Mouse (Mus musculus) midbrain, embryonic 12.5 days (tissue): Measurements from ENCODE around the gene Acsl5. TPM values are rescaled to one million over a fixed set of nuclear protein-coding genes. Genes with fewer than 3 reads are reported as not detected.

Source experiments
- ATAC-seq: fragments of 200-750 bp; cut with Nextera tagmentation; 2 replicates; pipeline ENCODE4 v1.8.0; 2017; ENCODE audit warnings: low read depth, moderate TSS enrichment, moderate library complexity; ENCODE audit not compliant: low FRiP score
- H3K27ac ChIP-seq: fragments of 300-500 bp; sonication (generic); replicated peaks from 2 replicates; pipeline ENCODE4 v1.5.1; 2016; ENCODE audit warnings: mild to moderate bottlenecking
- H3K27me3 ChIP-seq: fragments of 300-500 bp; sonication (generic); 2 replicates; pipeline ENCODE4 v1.6.1; 2016; ENCODE audit warnings: mild to moderate bottlenecking
- H3K36me3 ChIP-seq: fragments of 300-500 bp; sonication (generic); 2 replicates; pipeline ENCODE4 v1.6.1; 2016
- H3K4me1 ChIP-seq: fragments of 300-500 bp; sonication (generic); 2 replicates; pipeline ENCODE4 v1.6.1; 2016
- H3K4me2 ChIP-seq: fragments of 300-500 bp; sonication (generic); replicated peaks from 2 replicates; pipeline ENCODE4 v1.6.1; 2016; ENCODE audit warnings: mild to moderate bottlenecking, moderate library complexity
- H3K4me3 ChIP-seq: fragments of 300-500 bp; sonication (generic); 2 replicates; pipeline ENCODE4 v1.5.1; 2016; ENCODE audit warnings: mild to moderate bottlenecking
- H3K9ac ChIP-seq: fragments of 300-500 bp; sonication (generic); replicated peaks from 2 replicates; pipeline ENCODE4 v1.6.1; 2016; ENCODE audit warnings: mild to moderate bottlenecking, moderate library complexity
- H3K9me3 ChIP-seq: fragments of 300-500 bp; sonication (generic); 2 replicates; pipeline ENCODE4 v1.6.1; 2016; ENCODE audit warnings: mild to moderate bottlenecking
- WGBS: fragments of 180-500 bp; shearing (Covaris S2); methylation state at CpG from one replicate; pipeline ENCODE4 v1.1.7; 2016; 5-methylcytosine and 5-hydroxymethylcytosine counted together
- polyA plus RNA-seq: library from polyadenylated mRNA; unstranded; fragments of >200 nt; fragmentation: Nextera tagmentation; extraction: Ambion mirVana; gene quantifications from 2 replicates; pipeline ENCODE4 v1.2.1, GENCODE M21; 2016

The Acsl5 gene
- 11.2 and 13.9 TPM in 2 replicates for polyA plus RNA-seq

GRCm38 (mm10) chr19:55251383-55252124 is at the start of gene Acsl5:
Gene Acsl5, plus strand, starts transcription at chr19:55251938.
- Histone ChIP-seq H3K36me3 (no peaks in the 10 kb centered on the region), H3K9me3 (no peaks in the 10 kb centered on the region), H3K27me3 (no peaks in the 10 kb centered on the region), H3K4me3 (no peak within 1 kb of the TSS), H3K27ac (no peak within 1 kb of the TSS), H3K4me2 (no peak within 1 kb of the TSS), H3K9ac (no peak within 1 kb of the TSS), H3K4me1 (peaks cover 20% of the 10 kb centered on the region)
- WGBS: 93% methylated on average over 9 of the region's 9 CpGs
- no peak for ATAC-seq

DNA sequence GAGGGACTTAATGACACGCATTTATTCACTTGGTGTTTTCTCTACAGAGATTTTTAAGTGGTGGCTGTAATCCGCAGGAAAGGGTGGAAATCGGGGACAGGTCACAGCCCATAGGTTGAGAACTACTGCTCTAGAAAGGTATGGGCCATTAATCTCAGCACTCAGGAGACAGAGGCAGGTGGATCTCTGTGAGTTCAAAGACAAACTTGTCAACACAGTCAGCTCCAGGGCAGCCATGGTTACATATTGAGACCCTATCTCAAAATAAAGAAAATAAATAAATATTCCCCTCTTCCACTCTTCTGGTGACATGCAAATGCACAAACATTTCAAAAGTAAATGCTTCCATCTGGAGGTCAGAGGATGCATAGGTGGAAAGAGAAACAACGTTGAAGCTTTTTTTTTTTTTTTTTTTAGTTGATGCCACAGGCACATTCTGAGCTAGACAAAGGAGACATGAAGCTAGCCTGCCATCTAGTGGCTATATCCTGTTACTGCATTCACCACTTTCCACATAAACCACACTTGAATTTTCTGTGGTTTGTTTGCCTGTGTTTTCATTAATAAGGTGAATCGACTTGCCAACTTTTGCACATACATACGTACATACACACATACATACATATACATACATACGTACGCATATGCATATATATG is 45.1 kb upstream of the Acsl5 start:
- Histone ChIP-seq H3K27me3 (0 out of 2 replicates have a peak, but pooled peaks cover 5% of the 10 kb centered on the region), H3K4me3 (no peak overlapping the region), H3K9ac (no peak overlapping the region), H3K4me1 (no peaks in the 10 kb centered on the region), H3K27ac (no peak overlapping the region), H3K36me3 (no peaks in the 10 kb centered on the region), H3K9me3 (no peaks in the 10 kb centered on the region), H3K4me2 (no peak overlapping the region)
- ATAC-seq: peak; percentile 38; the same call in 1 of the 2 replicates
- WGBS: 43% methylated on average over 8 of the region's 8 CpGs

DNA sequence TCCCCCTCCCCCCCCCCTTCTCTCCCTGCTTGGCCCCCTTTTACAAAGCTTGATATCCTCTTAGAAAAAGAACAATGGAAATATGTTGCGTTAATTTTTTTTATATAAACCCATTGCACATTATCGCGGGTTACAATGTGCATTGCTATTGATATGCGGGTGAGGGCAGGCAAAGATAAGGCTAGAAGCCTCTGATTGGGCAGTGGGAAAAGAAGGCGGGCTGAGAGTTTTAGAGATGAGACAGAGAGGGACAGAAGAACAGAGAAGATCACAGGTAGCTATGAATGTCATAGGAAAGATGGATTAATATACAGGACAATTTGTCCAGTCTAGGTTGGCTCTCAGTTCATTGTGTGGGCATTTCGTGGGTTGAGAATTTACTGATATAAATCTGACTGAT is 44.5 kb upstream of the Acsl5 start:
- 61% methylated on average over 6 of the region's 6 CpGs for WGBS
- Histone ChIP-seq H3K4me1 (no peaks in the 10 kb centered on the region), H3K27ac (no peak overlapping the region), H3K4me2 (no peak overlapping the region), H3K27me3 (0 out of 2 replicates have a peak, but pooled peaks cover 5% of the 10 kb centered on the region), H3K9me3 (no peaks in the 10 kb centered on the region), H3K9ac (no peak overlapping the region), H3K36me3 (no peaks in the 10 kb centered on the region), H3K4me3 (no peak overlapping the region)
- no peak for ATAC-seq

DNA sequence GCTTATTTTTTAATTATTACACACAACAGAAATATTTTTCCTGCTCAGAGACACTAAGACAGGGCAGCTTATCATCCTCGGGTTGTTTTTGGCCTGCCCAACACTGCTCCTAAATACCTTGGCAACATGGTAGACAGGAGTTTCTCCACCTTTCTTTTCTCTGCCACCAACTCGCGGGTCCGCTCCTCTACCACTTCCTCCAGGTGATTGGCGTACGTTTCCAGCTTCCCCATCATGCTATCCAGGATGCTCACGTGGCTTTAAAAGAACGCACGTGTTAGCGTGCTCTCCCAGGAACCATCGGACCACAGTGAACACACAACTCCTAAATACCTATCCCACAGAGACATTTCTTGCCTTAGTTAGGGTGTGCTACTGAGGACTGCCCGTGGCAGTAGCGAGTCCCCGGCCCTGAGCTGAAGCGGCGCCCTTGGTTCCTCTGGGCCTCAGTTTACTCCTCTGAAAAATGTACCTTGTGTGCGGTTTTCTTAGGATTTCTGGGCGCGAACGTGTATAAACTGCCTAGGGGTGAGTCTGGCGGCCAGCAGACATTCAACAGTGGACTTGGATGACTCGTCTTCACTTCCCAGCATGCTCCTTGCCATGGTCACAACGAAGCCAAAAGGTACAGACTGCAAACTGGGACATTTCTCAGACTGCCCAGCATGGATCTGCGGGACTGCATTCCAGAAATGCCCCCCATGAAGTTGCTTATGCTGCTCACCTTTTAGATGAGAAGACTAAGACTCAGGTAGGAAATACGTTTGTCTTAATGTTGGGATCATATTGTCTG is 43.8 kb upstream of the Acsl5 start:
- Histone ChIP-seq H3K4me3 (no peak overlapping the region), H3K27ac (no peak overlapping the region), H3K9me3 (no peaks in the 10 kb centered on the region), H3K4me2 (no peak overlapping the region), H3K4me1 (no peaks in the 10 kb centered on the region), H3K9ac (no peak overlapping the region), H3K36me3 (no peaks in the 10 kb centered on the region), H3K27me3 (0 out of 2 replicates have a peak, but pooled peaks cover 5% of the 10 kb centered on the region)
- 69% methylated on average over 25 of the region's 25 CpGs for WGBS
- ATAC-seq: no peak

- no peaks in the 10 kb centered on the region for H3K9me3 ChIP-seq
- H3K4me3 ChIP-seq: no peak overlapping the region
- no peak for ATAC-seq
- H3K4me2 ChIP-seq: no peak overlapping the region
- H3K27ac ChIP-seq: no peak overlapping the region
- H3K36me3 ChIP-seq: no peaks in the 10 kb centered on the region
- no peaks in the 10 kb centered on the region for H3K4me1 ChIP-seq
- no peak overlapping the region for H3K9ac ChIP-seq
- 0 out of 2 replicates have a peak, but pooled peaks cover 5% of the 10 kb centered on the region for H3K27me3 ChIP-seq
- 77% methylated on average over 4 of the region's 4 CpGs for WGBS
These were observed 43.1 kb upstream of the Acsl5 start for GRCm38 (mm10) chr19:55208654-55209053.

GRCm38 (mm10) chr19:55209084-55209483 is 42.7 kb upstream of the Acsl5 start:
- no peak overlapping the region for H3K4me3 ChIP-seq
- no peak overlapping the region for H3K4me2 ChIP-seq
- H3K27me3 ChIP-seq: 0 out of 2 replicates have a peak, but pooled peaks cover 5% of the 10 kb centered on the region
- H3K9me3 ChIP-seq: no peaks in the 10 kb centered on the region
- H3K36me3 ChIP-seq: no peaks in the 10 kb centered on the region
- no peak overlapping the region for H3K9ac ChIP-seq
- no peak overlapping the region for H3K27ac ChIP-seq
- 87% methylated on average over 3 of the region's 3 CpGs for WGBS
- ATAC-seq: no peak
- H3K4me1 ChIP-seq: no peaks in the 10 kb centered on the region

- H3K9ac ChIP-seq: no peak overlapping the region
- 94% methylated on average over 1 of the region's 1 CpGs for WGBS
- ATAC-seq: no peak
These were observed 40.0 kb upstream of the Acsl5 start for GRCm38 (mm10) chr19:55211698-55212097.

DNA sequence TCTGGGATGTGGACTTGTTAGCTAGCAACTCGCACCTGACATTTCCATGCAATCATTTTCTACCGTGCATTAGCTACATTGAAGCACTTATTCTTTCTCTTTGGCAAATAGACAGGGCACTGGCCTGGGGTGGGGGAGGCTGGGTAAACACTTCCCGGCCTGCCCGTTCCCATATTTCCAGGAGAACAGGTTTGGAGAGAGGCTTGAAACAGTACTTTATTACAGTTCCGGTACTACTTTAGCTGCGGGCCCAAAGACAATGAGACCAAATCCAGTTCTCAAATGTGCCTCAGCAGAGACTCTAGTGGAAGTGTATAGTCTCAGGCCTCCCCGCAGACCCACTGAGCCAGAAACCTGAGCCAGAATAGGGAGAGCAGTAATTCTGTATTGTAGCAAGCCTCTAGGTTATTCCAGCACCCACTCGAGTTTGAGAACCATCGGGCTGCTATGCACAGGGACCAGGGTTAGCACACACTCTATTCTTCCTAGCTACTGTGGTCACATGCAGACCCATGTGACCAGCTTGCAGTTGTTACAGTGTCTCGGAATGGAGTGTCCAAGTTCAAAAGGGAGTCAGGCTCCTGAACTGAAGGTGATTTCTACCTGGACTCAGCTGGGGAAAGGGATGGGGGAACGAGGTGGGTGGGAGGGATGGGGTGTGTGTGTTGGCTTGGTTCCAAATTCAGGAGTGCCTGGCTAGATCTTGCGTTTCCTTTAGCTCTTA is 38.0 kb upstream of the Acsl5 start:
- Histone ChIP-seq H3K36me3 (no peaks in the 10 kb centered on the region), H3K27ac (no peak overlapping the region), H3K4me3 (no peak overlapping the region), H3K9me3 (no peaks in the 10 kb centered on the region), H3K9ac (no peak overlapping the region), H3K4me2 (no peak overlapping the region), H3K4me1 (peaks cover 1% of the 10 kb centered on the region; the same call in 1 of the 2 replicates), H3K27me3 (peaks cover under 1% of the 10 kb centered on the region; the same call in 1 of the 2 replicates)
- WGBS: 85% methylated on average over 12 of the region's 12 CpGs
- no peak for ATAC-seq

More at GRCm38 (mm10) chr19:55211698-55212097, 40.0 kb upstream of the Acsl5 start:
- Histone ChIP-seq H3K4me2 (no peak overlapping the region), H3K27me3 (0 out of 2 replicates have a peak, but pooled peaks cover 5% of the 10 kb centered on the region), H3K27ac (no peak overlapping the region), H3K36me3 (no peaks in the 10 kb centered on the region), H3K4me1 (no peaks in the 10 kb centered on the region), H3K9me3 (no peaks in the 10 kb centered on the region), H3K4me3 (no peak overlapping the region)

GRCm38 (mm10) chr19:55216876-55217275 is 34.9 kb upstream of the Acsl5 start:
- Histone ChIP-seq H3K4me3 (no peak overlapping the region), H3K4me2 (no peak overlapping the region), H3K27ac (no peak overlapping the region), H3K4me1 (peaks cover 6% of the 10 kb centered on the region; the same call in 1 of the 2 replicates), H3K36me3 (no peaks in the 10 kb centered on the region), H3K9ac (no peak overlapping the region), H3K27me3 (peaks cover 9% of the 10 kb centered on the region; the same call in 1 of the 2 replicates), H3K9me3 (no peaks in the 10 kb centered on the region)
- no peak for ATAC-seq
- 92% methylated on average over 4 of the region's 4 CpGs for WGBS

DNA sequence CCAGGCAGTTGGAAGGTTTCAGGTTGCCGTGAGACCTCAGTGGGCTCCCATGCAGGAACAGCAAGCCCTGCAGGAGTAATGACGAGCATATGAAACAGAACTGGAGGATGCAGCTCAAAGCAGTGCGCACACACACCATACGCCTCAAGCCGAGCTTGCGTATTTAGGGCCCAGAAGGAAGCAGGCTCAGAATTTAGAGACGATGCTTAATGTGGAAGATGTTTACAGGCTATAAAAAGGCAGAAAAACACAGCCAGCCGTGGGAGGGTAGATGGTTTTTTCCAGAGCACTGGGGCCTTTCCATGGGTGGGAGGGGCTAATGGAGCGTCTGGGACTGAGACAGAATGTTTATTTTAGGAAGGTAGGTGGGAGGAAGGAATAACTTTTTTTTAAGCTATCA is 34.4 kb upstream of the Acsl5 start:
- no peak overlapping the region for H3K4me2 ChIP-seq
- H3K27me3 ChIP-seq: peaks cover 9% of the 10 kb centered on the region; the same call in 1 of the 2 replicates
- no peak for ATAC-seq
- no peak overlapping the region for H3K27ac ChIP-seq
- H3K4me3 ChIP-seq: no peak overlapping the region
- H3K9ac ChIP-seq: no peak overlapping the region
- WGBS: 84% methylated on average over 9 of the region's 9 CpGs
- H3K4me1 ChIP-seq: peaks cover 6% of the 10 kb centered on the region; the same call in 1 of the 2 replicates
- H3K9me3 ChIP-seq: no peaks in the 10 kb centered on the region
- H3K36me3 ChIP-seq: no peaks in the 10 kb centered on the region

DNA sequence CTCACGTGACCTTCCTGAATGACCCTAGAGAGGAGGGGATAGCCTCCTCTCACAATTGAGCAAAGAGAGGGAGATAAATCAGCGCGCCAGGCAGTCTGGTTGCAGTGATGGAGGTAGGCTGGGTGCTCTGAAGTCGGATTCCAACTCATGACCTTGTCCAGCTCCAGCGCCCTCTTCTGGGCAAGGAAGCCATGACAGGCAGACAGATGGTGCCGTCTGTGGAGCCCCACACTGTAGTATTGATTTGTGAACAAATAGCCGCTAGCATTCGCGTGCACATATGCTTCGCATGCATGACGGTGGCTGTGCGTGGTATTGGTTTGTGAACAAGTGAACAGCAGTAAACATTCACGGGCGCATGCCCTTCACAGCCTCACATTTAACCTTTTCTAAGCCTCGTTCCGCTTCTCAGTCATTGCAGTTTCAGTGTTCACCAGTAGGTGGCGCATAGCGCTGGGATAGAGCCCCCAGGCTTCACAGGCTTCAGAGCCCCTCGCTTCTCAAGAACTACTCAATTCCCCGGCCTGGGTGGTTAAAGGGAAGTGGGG is 33.5 kb upstream of the Acsl5 start:
- ATAC-seq: peak; percentile 83
- Histone ChIP-seq H3K9ac (peak overlapping the region; percentile 49), H3K4me2 (peak overlapping the region; percentile 59), H3K9me3 (no peaks in the 10 kb centered on the region), H3K4me1 (peaks cover 6% of the 10 kb centered on the region; the same call in 1 of the 2 replicates), H3K4me3 (peak overlapping the region; percentile 41), H3K27ac (no peak overlapping the region), H3K27me3 (peaks cover 9% of the 10 kb centered on the region; the same call in 1 of the 2 replicates), H3K36me3 (no peaks in the 10 kb centered on the region)
- WGBS: 3% methylated on average over 20 of the region's 20 CpGs
